In genomic region chr13:51992878-51993277, GRCm38 (mm10) we compare ENCODE assay signal across 14 mouse cellular contexts.
"Had no signal": no experiment of that assay in that cellular context is flagged by ENCODE, and none has a peak within 500 bp of the region (broad histone marks: within the 10 kb centered on the region; RNA-seq: fewer than 3 reads in every experiment).

No protein-coding gene starts in this region.

- DNase-seq: retina, postnatal 1 day; right cerebral cortex, adult 18-20 months; right cerebral cortex, postnatal 14 days; right cerebral cortex, postnatal 25 days; right cerebral cortex, postnatal 4 days; spleen, adult 18-20 months; thymus, adult 2 months; thymus, postnatal 25 days; thymus, postnatal 36 days; thymus, postnatal 4 days had no signal

- H3K4me1 ChIP-seq: neural tube, embryonic 12.5 days; neural tube, embryonic 13.5 days; neural tube, embryonic 15.5 days; stomach, embryonic 15.5 days had no signal

- H3K4me3 ChIP-seq: neural tube, embryonic 12.5 days; neural tube, embryonic 13.5 days; neural tube, embryonic 15.5 days; stomach, embryonic 15.5 days had no signal

- H3K27me3 ChIP-seq: neural tube, embryonic 12.5 days; neural tube, embryonic 13.5 days; neural tube, embryonic 15.5 days; stomach, embryonic 15.5 days had no signal

- H3K4me2 ChIP-seq: neural tube, embryonic 12.5 days; neural tube, embryonic 13.5 days; neural tube, embryonic 15.5 days; stomach, embryonic 15.5 days had no signal

- H3K9ac ChIP-seq: neural tube, embryonic 12.5 days; neural tube, embryonic 13.5 days; neural tube, embryonic 15.5 days; stomach, embryonic 15.5 days had no signal

- H3K27ac ChIP-seq: neural tube, embryonic 12.5 days; neural tube, embryonic 13.5 days; neural tube, embryonic 15.5 days; stomach, embryonic 15.5 days had no signal

- H3K9me3 ChIP-seq: neural tube, embryonic 12.5 days; neural tube, embryonic 13.5 days; neural tube, embryonic 15.5 days; stomach, embryonic 15.5 days had no signal

- H3K36me3 ChIP-seq: neural tube, embryonic 12.5 days; neural tube, embryonic 13.5 days; neural tube, embryonic 15.5 days; stomach, embryonic 15.5 days had no signal
